Mouse (Mus musculus) layer of hippocampus, postnatal 14 days (tissue): ENCODE results near the gene Emp1. TPM values are rescaled to one million over a fixed set of nuclear protein-coding genes. Genes with fewer than 3 reads are reported as not detected.

Experiments
- DNase-seq, 2 experiments: peaks; one replicate each; pipeline ENCODE4 v3.0.0; 2021 to 2022; ENCODE audit warnings: low spot score in 2 of 2, mixed read lengths in 1 of 2
- total RNA-seq, 2 experiments: library from RNA; stranded (reverse); gene quantifications; 2 replicates each; pipeline ENCODE4 v1.2.3; 2021

Emp1 gene
- total RNA-seq, 2 experiments from 2014 or later: 2.8 to 6.2 TPM

DNA sequence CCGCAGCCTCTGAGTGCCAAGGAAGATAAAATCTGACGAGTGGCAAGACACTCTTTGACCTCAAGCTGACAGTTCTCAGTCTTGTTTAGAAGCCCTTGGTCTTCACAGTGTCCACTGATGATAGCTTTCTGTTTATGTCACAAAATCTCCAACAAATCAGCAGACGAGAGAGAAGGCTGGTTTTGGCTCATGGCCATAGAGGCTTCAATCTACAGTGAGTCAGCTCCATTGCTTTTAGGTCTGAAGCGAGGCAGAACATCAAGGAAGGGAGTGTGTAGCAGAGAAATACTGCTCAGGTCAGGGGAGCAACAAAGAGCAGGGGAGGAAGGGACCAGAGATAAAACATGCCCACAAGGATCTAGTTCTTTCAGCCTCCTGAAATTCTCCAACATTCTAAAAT, 45.0 kb downstream of the Emp1 start:
- DNase-seq: no peak

DNA sequence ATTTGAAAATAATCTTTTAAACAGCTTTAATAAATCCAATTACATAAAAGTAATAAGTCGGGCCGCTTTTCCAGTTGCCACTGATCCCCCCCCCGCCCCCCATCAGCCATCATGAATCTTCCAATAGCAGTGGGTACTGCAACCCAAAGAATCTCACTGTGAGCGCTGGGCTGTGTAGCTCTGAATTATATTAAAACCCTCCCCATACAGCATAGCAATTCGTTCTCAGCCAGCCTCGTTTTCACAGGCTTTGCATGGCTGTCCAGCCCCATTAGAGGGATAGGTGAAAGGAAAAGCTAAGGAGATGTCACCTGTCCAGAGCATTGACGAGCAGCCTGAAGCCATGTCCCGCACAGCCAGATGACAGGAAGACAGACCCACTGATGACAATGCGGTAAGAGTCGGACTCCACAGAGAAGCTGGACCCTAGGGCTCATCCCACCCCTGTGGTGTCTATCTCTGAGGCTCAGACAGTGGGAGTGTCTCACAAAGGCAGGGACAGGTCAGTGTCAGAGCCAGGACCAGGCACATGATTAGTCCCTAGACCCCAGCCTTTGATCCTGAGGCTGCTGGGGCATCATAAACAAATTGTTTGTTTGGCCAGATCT, 49.5 kb downstream of the Emp1 start:
- DNase-seq: no peak

DNA sequence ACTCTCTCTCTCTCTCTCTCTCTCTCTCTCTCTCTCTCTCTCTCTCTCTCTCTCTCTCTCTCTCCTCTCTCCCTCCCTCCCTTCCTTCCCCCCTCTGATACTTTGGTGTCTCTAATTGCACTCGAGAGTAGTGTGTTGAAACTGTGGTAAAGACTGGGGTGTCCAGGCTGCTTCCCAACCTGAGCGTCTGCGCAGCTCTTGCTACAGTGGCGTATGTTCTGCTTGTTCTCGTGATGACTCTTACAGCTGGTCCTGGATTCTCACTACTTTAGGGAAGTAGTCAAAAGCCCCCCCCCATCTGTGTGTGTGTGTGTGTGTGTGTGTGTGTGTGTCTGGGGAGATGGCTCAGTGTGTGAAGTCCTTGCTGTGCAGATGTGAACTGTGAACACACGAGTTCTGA, 50.3 kb downstream of the Emp1 start:
- DNase-seq: no peak

DNA sequence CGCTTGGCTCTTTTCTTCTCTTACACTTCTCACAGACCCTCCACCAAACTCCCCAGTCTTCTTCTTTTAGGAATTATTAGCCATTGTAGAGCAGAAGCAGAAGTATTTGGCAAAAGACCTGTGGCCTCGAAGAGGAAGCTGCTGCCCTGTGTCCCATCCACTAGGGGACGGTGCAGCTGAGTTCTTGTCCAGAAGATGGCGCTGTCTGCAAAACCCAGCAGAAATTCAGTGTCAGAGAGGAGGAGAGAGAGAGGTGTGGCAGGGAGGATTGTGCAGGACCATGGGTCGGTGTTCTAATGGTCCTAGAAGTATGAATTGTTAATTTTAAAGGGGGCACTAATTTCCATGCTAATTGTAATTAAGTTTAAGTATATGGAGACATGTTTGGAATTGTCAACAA, 55.1 kb downstream of the Emp1 start:
- peak; percentile 52 to 56 for DNase-seq

DNA sequence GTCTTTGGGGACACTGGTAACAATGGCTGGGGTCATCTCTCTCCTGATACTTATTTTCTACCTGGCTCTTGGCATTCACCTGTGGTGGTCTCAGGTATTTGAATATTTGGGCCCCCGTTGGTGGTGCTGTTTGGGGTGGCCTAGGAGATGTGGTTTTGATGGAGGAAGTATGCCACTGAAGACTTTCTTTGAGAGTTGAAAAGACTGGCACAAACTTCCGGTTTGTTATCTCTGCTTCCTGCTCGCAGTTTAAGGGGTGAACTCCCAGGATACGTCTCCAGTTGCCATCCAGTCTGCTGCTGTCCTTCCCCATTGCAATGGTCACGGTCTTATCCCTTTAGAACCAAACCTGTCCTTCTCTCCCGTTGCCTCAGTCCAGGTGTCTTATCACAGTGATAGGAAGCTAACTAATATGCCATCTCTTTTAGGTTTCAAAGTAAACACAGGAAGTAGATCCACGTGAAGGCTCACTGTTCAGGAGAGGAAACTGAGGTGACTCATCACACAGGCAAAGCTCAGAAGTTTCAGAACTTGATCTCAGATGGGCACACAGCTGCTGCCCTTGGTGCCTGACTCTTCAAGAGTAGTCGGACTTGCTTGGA, 56.0 kb downstream of the Emp1 start:
- no peak for DNase-seq

GRCm38 (mm10) chr6:135428246-135428645, 65.9 kb downstream of the Emp1 start:
- DNase-seq: no peak

DNA sequence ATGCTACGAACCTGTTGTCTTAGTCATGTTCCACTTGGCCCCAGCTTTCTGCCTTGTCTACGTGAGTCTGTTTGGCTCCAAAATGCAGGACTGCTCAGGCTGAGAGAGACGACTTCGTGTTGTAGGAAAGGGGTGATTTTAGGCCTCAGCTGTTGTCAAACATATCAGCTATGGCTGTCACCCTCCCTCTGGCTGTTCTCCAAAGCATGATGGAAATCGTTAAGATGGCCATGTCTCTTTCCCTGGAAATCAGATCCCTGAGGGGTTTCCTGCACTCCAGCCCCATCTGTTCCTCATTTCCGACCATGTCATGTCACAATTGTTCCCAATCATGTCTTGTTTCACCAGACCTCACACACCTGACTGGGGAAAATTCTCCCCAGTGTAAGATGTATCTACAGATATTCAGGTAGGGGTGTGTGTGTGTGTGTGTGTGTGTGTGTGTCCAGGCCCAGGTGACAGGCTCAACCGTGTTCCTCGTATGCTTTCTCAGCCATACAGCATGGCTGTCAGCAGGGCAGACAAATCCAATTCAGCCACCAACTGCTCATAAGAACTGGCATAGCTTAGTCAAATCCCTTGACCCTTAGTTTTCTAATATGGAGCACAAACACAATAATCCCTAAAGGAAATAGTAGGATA, 67.0 kb downstream of the Emp1 start:
- DNase-seq: no peak

- DNase-seq: no peak
These were observed 68.2 kb downstream of the Emp1 start for GRCm38 (mm10) chr6:135430441-135430970.

Other genes starting within 250 kb of the Emp1 start
- not detected for gene Gprc5d, start 244.3 kb upstream of the Emp1 start, total RNA-seq
- gene Fam234b, start 164.6 kb upstream of the Emp1 start, total RNA-seq: 100 to 1,000 TPM; 122 to 133 TPM
- 10 to 100 TPM; 54.1 to 62.0 TPM for gene Hebp1, start 164.5 kb upstream of the Emp1 start, total RNA-seq
- gene Gsg1, start 108.2 kb upstream of the Emp1 start, total RNA-seq: under 1 TPM in 1 of 2 experiments, not detected in 1; 0.48 TPM
- under 1 TPM; 0.41 to 0.60 TPM for gene Pbp2, start 52.1 kb upstream of the Emp1 start, total RNA-seq